Mouse (Mus musculus) effector memory CD4-positive, alpha-beta T cell, adult 5 months (primary cell): ENCODE measurements around the gene Dnlz. TPM values are rescaled to one million over a fixed set of nuclear protein-coding genes. Genes with fewer than 3 reads are reported as not detected.

Experiments used
- polyA plus RNA-seq: library from polyadenylated mRNA; unstranded; fragments of 100-300 nt; shearing (Covaris generic); gene quantifications from one replicate; pipeline ENCODE4 v1.2.1, GENCODE M21; 2017

The Dnlz gene
- 8.6 TPM for polyA plus RNA-seq

DNA sequence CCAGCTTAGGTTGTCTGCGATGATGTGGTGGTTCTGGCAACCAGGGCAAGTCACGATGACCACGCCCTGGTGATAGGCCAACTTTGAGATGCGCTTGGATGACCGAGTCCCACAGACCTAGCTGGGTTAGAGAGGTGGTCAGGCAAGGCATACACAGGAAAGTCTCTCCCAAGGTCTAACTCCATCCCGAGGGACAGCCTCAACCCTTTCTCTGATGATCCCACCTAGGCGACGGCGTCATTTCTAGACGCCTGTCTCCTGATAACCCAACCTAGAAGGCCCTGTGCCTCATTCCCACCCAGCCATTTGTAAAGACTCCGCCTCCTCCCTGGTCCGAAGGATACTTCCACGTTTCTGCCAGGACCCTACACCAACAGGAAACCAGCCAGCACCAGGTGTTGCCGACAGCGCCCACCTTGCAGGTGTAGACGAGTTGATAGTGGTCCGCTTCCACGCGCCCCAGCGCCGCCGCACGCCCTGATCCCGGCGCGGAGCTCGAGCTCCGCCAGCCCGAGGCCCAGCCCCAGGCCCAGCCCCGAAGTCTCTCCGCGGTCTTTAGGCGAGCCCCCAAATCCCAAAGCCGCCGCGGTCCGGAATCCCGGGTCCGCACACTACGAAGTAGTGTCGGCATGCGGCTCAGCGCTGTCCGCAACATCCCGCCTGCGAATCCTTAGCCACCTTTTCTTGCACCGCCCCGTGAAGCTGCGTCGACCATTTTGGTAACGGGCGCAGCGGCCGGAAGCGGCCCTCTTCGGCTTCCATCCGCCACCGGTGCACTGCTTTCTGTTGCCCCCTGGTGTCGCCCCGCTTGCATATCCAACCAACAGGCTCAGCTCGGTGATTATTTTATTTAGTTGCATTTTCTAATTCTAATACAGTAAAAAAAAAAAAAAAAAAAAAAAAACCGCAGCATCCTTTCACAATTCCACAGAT, at the start of gene Dnlz:
Gene Dnlz (minus strand): TSS at position 753 of the 933 bp plus-strand sequence.

DNA sequence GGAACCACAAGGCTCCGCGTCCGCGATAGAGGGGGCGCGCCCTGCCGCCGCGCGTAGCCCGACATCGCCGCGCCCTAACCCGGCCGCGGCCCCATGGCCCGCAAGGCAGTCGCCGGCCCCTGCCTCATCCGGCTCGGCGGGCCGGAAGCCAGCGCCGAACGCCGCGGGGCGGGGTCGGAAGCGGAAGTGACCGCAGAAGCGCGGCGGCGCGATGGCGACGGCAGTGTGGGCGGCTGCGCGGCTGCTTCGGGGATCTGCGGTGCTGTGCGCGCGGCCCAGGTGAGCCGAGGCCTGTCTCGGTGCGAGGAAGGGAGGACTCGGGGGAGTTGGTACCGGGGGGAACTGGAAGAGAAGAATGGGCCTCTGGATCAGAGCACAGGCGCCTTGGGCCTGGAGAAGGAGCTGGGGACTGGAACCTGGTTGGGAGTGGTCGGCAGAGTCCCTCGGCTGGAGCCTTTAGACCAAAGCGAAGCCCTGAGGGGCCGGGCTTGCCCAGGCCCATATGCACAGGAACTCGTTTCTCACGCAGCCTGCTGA, 37.3 kb upstream of the Dnlz start, which contains the start of the genes Entr1 and Pmpca:
Gene Entr1 (minus strand): TSS at position 163 of the 537 bp plus-strand sequence.
Gene Pmpca (plus strand): TSS at position 186 of the 537 bp plus-strand sequence.

DNA sequence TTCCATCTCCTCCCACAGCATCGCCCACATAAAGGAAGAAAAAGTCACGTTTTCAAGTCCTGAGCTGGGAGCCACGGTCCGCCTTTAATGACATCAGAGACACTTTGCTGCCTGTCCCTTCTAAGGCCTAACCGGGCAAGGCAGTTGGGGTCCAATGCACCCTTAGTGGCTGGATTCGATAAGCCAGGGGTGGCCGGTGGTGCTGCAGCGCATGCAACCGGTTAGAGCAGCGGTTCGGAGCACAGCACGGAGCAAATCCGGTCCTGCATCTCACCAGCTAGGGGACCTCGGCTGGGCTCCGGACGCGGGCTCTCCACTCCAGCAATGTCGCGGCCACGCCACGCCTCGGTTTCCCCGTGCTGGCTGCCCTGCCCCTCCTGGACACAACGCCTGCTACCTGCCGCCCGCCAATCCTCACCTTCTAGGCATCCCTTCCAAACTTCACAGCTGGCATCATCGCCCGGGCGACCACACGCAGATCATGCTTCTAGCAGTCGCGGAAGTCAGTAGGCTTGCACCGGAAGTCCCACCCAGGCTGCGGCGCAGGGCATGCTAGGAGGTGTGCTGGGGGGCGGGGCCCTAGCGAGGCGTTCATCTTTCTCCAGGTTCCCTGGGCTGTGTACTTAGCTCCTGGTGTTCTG, 28.3 kb upstream of the Dnlz start, which contains the start of gene Snapc4:
Gene Snapc4 (minus strand): TSS at position 523 of the 641 bp plus-strand sequence.

DNA sequence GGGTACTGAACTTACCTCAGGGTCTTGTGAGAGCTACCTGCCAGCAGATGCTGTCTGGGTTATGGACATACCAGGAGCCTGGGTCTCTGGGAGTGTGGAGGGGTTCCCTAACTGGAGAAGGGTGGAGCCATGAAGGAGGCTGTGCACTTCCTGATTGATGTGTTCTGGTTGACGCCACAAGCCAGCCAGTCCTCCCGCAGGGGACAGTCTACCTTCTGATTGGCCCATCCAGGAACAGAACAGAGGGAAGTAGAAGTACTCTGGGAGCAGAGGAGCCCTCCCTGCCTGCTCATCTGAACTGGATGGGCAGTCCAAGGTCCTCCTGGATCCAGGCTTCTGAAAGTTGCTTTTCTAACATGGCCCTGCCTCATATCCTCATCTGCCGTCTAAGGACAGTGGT, 8.9 kb upstream of the Dnlz start, which contains the start of gene Card9:
Gene Card9 (minus strand): TSS at position 147 of the 400 bp plus-strand sequence.

DNA sequence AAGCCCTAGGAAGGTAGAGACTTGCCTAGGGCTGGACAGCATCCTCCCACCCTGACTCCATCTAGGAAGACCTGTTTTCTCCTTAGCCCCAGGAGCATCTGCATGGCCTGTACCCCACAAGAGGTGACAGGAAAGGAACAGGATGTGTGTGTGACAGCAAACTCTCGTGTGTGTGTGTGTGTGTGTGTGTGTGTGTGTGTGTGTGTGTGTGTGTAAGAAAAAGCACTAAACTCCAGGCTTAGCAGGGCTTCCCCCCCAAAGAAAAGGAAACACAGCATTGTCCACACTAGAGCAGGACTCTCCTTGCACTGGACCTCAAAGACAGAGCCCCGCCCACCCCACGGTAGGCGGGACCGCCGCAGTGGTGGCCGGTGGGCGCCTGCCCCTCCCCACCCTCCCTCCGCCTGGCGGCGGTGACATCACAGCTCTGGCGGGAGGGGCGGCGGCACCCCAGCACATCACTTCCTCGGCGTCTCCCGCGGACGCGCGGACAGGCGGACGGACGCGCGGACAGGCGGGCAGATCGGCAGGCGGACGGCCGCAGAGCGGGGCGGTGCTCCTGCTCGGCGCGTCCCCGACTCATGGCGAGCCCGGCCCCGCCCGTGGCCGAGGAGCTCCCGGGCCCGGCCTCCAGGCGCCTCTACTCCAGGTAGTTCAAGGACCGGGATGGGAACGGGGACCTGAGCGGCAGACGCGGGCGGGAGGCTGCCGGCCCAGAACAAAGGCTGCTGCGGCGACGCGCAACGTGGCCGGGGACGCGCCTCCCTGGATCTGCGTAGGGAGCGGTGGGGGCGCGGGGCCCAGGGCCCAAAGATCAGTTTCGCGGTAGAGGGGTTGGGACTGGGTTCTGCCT, 36.6 kb downstream of the Dnlz start, which contains the start of gene Gpsm1:
Gene Gpsm1 (plus strand): TSS at position 444 of the 853 bp plus-strand sequence.

Other genes starting within 250 kb of the Dnlz start
- 0.72 TPM for gene Nacc2, start 228.9 kb downstream of the Dnlz start, polyA plus RNA-seq
- gene Lhx3, start 143.8 kb downstream of the Dnlz start, polyA plus RNA-seq, result not detected
- 7.4 TPM for gene Qsox2, start 114.6 kb downstream of the Dnlz start, polyA plus RNA-seq
- 0.11 TPM for gene Ccdc187, start 57.6 kb downstream of the Dnlz start, polyA plus RNA-seq
- gene Gpsm1, start 36.6 kb downstream of the Dnlz start, polyA plus RNA-seq, result 22.6 TPM
- not detected for gene Card9, start 8.8 kb upstream of the Dnlz start, polyA plus RNA-seq
- 48.0 TPM for gene Snapc4, start 28.5 kb upstream of the Dnlz start, polyA plus RNA-seq
- 156 TPM for gene Entr1, start 37.2 kb upstream of the Dnlz start, polyA plus RNA-seq
- gene Pmpca, start 37.2 kb upstream of the Dnlz start, polyA plus RNA-seq, result 71.5 TPM
- 28.7 TPM for gene Inpp5e, start 57.1 kb upstream of the Dnlz start, polyA plus RNA-seq
- gene Sec16a, start 93.1 kb upstream of the Dnlz start, polyA plus RNA-seq, result 46.0 TPM
- 45.4 TPM for gene Notch1, start 164.6 kb upstream of the Dnlz start, polyA plus RNA-seq
- gene Egfl7, start 227.9 kb upstream of the Dnlz start, polyA plus RNA-seq, result not detected
- gene Gm20532, start 234.5 kb upstream of the Dnlz start, polyA plus RNA-seq, result not detected